Mouse (Mus musculus) R1 (cell line): ENCODE results near the gene Cd200r1.

Source experiments
- DNase-seq: peaks from one replicate; pipeline ENCODE4 v3.0.0-alpha.2; 2018; ENCODE audit warnings: low read depth, low spot score

The Cd200r1 gene

DNA sequence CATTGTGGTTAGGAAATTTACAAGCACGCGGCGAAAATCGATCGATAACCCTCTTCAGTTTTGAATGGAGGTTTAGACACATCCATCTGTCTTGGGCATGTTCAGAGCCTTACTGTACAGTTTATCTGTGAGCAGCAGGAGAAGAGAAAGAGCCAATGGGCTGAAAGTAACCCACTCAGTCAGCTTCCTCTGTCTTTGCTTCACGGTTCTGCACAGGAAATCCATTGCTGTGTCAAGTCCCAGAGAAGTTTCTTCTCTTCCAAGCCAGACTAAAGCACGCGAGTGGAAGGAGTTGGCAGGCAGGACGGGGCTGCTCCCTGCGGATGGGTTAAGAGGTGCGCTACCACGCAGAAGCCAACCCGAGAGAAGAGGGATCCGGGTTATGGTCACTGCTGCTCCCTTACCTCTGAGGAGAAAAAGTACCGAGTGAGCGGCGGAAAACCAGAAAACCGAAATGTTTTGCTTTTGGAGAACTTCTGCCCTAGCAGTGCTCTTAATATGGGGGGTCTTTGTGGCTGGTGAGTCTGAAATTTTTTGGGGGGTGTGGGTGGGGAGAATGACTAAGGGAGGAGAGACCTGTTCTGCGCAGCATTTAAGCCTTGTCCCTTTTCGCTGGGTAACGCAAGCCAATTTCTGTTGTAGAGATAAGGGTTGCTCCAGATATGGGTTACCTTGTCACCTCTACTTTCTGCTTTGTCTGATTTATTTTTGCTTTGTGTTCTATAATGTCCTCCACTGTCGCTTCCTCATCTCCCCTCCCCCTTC, at the start of gene Cd200r1:
Cd200r1 (plus strand) TSS at position 182 of the 765 bp plus-strand sequence.
- DNase-seq, result peak; percentile 19

- DNase-seq, result peak; percentile 30
Observed at GRCm38 (mm10) chr16:44716305-44717140, 49.0 kb upstream of the Cd200r1 start.

DNA sequence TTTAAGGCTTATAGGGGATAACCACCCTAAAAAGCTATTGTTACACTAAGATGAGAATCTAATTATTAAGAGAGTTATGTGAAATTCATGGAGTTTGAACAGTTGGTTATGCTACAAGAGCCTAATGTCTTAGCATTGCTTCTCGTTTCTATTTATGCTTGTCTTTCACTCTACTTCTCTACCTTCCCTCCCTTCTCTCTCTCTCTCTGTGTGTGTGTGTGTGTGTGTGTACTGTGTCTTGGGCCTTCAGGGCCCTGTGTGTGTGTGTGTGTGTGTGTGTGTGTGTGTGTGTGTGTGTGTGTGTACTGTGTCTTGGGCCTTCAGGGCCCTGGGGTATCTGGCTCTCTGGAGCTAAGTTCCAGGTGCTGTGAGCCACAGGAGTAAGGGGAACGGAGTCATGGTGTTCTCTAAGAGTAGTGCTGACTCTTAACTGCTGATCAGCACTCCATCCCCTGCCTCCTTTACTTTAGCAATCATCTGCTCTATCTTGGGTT, 48.3 kb upstream of the Cd200r1 start:
- no peak for DNase-seq

DNA sequence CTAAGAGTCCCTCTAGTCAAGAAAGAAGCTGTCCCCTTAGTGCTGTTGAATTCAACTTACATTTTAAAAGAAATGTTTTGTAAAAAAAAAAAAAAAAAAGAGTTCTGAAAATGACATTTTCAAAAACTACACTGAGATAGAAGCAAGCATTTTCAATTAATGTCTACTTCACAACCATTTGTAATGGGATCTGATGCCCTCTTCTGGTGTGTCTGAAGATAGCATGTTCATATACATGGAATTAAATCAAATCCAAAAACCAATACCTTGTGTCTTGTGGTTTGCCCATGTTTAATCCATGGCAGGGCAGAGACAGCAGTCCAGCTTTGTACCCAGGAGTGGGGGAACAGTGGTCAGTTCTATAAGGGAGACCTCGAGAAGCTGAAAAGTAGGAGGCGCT, 47.7 kb upstream of the Cd200r1 start:
- no peak for DNase-seq

GRCm38 (mm10) chr16:44719349-44719748, 46.2 kb upstream of the Cd200r1 start:
- no peak for DNase-seq

DNA sequence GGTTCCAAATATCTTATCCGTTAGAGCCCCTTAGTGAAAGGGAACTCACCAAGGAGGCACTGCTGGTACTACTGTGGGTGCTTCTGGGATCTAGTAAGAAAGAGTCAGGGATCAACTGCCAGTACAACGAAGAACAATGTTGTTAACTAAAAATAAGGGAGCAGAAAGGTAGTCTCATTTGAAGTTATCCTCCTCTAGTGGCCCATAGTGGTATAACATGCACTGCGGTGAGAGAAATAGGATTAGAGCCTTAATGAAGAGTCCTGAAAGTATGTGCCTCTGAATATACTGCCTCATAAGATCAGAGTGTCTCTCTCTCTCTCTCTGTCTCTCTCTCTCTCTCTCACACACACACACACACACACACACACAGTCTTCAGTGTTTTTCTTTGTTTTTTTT, 45.0 kb upstream of the Cd200r1 start:
- DNase-seq, result peak; percentile 78

GRCm38 (mm10) chr16:44722666-44723065, 42.9 kb upstream of the Cd200r1 start:
- DNase-seq, result no peak

DNA sequence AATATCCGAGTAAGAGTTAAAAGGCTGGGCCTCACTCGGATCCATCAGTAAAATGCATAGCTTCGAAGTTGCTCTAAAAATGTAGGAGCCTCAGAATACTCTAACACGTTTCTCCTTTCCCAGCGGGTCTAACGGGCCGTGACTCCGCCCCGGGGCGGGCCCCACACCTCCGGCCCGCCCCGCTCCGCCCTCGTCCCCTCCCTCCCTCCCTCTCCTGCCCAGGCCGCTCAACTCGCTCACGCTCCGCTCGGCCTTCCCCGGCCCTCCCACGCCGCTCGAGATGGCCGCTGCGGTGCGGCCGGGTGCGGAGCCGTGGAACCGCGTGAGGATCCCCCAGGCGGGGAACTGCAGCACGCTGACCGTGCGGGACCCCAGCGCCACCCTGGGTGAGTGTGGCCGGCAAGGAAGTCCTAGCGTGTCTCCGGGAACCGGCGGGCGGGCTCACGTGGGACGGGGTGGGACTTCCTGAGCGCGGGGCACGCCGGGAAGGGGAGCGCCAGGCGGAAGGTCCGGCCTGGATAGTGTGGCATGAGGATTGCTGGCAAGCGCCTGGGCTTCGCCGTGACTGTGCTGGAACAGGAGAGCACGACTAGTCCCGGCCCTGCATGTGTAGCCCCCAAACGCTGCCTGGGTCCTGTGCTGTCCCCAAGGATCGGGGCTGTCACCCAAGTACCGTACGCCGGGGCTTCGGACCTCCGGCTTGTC, 41.3 kb upstream of the Cd200r1 start, which contains the start of gene Nepro:
Nepro (plus strand) TSS at position 219 of the 705 bp plus-strand sequence.
- DNase-seq, result peak; percentile 90

- peak; percentile 94 for DNase-seq
Observed at GRCm38 (mm10) chr16:44724847-44725246, 40.7 kb upstream of the Cd200r1 start.

DNA sequence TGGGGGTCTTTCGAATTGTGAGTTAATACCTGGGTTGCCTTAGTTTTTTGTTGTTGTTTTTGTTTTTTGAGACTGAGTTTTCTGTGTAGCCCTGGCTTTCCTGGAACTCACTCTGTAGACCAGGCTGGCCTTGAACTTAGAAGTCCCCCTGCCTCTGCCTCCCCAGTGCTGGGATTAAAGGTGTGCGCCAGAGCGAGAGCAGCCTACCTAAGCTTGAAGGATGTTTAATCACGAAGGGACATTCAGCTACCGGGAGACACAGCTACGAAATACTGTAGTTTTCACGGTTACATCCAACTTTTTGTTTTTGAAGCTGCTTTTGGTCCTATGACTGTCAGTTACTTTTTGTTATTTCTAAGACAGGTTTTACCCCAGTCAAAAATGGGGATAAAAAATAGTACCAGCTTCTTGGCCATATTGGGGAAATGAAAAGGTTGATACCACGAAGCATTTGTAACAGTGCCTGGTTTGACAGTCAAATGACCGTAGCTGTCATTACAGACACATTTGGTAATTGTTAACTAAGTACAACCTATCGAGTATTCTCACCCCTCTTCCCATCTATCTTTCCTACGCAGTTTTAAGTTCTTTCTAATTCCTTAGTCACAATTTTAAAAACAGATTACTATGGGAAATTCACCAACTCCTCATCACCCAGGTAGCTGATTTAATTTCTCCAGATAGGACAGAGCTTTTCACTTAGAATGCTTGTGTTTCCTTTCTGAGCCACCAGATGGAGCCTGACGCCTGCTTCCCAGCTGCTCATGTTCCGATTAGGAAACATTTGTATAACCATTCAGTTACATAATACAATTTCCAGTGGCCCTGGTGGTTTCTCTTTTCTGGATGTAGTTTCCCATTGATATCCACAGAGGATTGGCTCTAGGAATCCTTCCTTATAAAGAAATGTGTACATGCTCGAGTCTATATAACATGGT, 40.0 kb upstream of the Cd200r1 start:
- DNase-seq, result peak; percentile 78

- DNase-seq, result no peak
Observed at GRCm38 (mm10) chr16:44727525-44727924, 38.0 kb upstream of the Cd200r1 start.

DNA sequence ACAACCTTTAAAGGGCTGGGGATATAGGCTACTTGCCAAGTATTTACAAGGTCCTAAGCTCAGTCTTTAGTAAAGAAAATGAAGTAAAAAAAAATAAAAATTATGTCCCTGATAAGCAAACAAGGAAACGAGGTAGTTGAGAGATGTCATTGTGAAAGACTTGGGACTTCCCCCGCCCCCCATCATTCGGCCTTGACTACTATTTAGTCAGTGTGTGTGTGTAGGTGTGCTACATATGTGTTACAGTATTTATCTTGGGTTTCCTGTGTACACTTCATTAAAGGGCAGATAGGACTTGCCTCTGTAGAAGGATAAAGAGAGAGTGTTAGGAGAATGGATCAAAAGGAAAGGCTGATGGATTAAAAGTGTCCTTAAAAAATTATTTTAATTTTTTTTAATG, 31.5 kb upstream of the Cd200r1 start:
- DNase-seq, result no peak

DNA sequence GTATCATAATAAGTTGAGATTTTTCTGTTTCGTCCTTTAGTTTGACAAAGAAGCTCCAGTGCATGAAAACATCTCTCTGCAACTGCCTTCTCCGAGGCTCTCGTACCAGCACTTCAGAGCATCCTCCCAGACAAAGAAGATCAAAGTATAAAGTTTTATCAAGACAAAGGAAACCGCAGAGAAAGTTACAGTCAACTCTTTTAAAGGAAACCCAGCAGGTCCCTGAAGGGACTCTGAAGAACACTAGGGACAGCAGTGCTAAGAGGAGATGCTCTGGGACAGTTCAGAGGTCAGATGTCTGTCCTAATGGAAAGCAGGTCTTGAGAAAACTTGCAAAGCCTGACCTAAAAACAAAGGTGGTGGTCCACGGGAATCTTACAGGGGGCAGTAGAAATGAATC, 29.9 kb upstream of the Cd200r1 start:
- no peak for DNase-seq

DNA sequence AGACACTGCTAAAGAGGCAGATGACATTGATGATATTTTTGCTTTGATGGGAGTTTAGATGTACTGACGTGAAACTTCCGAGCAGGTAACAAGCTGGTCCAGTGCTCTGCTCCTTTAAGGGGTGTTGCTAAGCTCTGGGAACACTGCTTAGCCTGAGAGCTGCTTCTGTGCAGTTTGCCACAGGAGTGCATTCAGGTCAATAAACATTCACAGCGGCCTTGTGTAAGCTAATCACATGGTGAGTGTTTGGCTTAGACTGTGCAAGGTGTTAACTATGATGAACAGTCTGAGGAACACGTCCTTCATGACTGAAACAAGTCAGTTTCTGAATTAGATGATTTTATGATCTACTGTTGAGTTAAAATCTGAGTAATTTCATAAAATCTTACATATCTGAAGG, 29.4 kb upstream of the Cd200r1 start:
- DNase-seq, result no peak

- no peak for DNase-seq
Observed at GRCm38 (mm10) chr16:44742753-44743152, 22.8 kb upstream of the Cd200r1 start.

DNA sequence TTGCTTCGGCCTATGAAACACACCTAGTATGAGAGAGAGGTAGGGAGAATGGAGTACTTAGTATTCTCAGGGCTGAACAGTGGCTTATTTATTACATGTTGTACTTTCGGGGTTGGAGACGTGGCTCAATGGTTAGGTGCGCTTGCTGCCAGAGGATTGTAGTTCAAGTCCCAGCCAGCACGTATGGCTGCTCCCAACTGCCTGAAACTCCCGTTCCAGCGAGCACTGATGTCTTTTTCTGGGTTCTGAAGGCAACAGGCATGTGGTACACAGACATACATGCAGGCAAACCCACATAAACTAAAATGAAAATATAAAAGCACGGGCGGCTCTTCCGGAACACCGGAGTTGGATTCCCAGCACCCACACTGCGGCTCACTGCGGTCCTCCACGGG, 20.1 kb upstream of the Cd200r1 start:
- peak; percentile 35 for DNase-seq

- peak; percentile 93 for DNase-seq
Observed at GRCm38 (mm10) chr16:44745866-44746562, 19.5 kb upstream of the Cd200r1 start, which contains the start of gene Gtpbp8. TSS of gene Gtpbp8 (minus strand) at chr16:44746363.

DNA sequence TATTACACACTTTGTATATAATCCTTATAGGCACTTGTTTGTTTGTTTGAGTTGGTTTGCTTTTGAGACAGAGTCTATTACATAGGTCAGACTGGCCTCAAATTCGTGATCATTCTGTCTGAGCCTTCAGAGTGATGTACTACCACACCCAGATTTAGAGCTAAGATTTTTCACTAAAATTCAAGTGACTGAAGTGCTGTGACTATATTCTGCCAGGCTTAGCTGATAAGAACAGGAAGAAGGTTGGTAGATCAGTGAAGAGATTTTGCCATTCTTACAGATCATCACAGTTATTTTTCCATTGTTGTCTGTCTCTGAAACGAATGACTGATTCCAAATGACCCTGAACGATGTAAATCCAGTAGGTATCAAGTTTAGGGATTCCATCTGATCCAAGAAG, 17.5 kb upstream of the Cd200r1 start:
- no peak for DNase-seq

- no peak for DNase-seq
Observed at GRCm38 (mm10) chr16:44757700-44758099, 7.8 kb upstream of the Cd200r1 start.

GRCm38 (mm10) chr16:44761811-44762210, 3.7 kb upstream of the Cd200r1 start:
- DNase-seq, result no peak
